Mouse (Mus musculus) bone marrow, adult 2 months (tissue): Measurements from ENCODE around the gene Zcrb1.

Source experiments
- CTCF ChIP-seq: fragments of 200-500 bp; IDR thresholded peaks from 2 replicates; pipeline ENCODE4 v1.5.1; 2011; ENCODE audit warnings: low read length, control low read depth; ENCODE audit not compliant: control insufficient read depth, insufficient read depth
- POLR2A ChIP-seq: fragments of 200-500 bp; IDR thresholded peaks from 2 replicates; pipeline ENCODE4 v1.6.1; 2011; ENCODE audit warnings: low read depth, mild to moderate bottlenecking, control low read depth, low read length, borderline replicate concordance; ENCODE audit not compliant: control insufficient read depth

- TF ChIP-seq POLR2A (no peak), CTCF (no peak)
Measured at GRCm38 (mm10) chr15:93381337-93381736, 16.8 kb downstream of the Zcrb1 start.
